Mouse (Mus musculus) right cerebral cortex, postnatal 10 days (tissue): ENCODE data around the gene Car7.
"Not testable (repeated sequence)": the region's sequence is repeated elsewhere in the genome, so short reads cannot be mapped to it uniquely, and the experiment has no call there.

Experiments used
- DNase-seq, 2 experiments: peaks; one replicate each; pipeline ENCODE4 v3.0.0; 2021; ENCODE audit warnings: low spot score in 2 of 2

Car7 gene

DNA sequence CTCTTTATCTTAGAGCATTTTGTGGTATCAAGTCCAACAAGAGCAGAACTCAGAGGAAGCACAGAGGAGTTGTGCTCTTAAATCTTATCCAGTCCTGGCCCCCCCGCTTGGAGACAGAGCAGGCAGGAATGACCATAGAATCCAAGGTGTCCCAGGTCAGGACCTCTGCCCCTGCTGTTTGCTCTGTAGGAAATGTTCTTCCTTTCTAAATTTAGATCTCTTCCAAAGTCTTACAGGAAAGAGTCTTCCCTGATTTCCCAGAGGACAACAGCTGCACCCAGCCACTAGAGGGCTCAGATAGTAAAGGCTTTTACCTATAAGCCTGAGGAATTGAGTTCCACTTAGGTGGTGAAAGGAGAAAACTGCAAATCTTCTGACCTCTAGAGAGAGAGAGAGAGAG lies 35.1 kb downstream of the Car7 start:
- no peak for DNase-seq

DNA sequence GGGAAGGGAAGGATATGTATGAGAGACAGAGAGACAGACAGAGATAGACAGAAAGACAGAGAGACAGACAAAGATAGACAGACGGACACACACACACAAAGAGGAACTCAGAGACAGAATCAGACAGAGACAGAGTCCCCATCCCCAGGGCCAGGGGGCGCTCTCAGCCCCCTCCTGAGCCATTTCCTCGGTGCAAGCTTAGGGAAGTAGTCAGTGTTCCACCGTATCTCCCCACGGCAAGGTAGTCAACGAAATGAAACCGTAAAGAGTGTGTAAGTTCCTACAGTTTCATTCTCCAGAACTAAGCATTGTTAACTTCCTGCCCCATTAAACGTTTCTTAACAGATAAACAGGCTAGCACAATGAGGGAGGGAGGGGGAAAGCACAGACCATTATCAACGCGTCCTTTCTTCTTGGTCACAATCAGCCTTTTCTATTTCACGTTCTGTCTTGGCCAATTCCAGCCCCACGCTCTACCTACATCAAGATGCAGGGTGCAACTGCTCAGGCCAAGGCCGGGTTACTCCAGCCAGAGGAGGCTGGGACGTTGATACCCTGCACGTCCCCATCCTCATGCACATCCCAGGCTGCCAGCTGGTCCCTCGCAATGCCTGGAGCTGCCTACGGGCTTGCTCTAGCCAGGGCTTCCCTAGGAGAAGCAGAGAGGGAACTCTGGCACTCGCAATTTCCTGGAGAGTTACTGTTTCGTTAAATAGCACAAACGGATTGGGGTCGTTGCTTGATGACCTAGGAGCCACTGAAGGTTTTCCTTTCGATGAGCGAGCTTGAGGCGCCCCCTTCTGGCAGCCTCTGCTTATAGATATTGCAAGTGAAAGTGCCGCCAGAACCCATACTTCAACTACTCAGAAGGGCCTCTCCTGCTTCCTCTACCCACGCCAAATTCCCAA lies 36.2 kb downstream of the Car7 start:
- DNase-seq: peak; percentile 75 to 88

DNA sequence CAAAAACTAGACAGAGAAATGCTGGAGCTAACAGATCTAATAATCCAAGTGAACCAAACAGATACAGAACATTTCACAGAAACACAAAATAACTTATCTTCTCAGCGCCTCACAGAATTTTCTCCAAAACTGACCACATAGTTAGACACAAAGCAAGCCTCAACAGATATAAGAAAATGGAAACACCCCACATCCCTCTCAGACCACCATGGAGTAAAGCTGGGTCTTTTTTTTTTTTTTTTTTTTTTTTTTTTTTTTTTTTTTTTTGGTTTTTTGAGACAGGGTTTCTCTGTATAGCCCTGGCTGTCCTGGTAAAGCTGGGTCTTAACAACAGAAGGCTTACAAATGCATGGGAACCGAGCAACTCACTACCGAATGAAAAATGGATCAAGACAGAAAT lies 42.3 kb downstream of the Car7 start:
- no peak for DNase-seq

DNA sequence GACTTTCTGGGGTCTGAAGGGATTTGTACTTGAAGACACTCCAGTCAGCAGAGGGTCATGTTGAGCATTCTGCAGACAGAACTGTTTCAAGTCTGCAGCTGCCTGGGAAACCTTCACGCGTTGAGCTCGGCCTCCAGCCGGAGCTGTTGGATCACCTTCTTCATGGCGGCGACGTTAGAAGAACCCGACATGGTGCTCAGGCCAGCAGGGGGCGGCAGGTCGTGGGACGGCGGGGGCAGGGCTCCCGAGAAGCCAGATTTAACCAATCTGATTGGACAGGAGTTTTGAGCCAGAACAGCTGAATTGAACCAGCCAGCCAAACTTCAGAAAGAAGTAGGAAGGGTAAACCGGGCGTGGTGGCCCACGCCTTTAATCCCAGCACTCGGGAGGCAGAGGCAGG lies 43.1 kb downstream of the Car7 start:
- not testable (repeated sequence) for DNase-seq

DNA sequence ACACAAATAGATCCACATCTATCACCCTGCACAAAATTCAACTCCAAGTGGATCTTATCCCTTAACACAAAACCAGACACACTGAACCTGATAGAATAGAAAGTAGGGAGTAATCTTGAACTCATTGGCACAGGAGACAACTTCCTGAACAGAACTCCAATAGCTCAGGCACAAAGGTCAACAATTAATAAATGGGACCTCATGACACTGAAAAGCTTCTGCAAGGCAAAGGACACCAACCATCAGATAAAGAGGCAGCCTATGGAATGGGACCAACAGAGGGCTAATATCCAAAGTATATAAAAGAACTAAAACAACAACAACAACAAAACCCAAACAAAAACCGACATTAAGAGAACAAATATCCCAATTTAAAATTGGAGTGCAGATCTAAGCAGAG lies 50.0 kb downstream of the Car7 start:
- no peak for DNase-seq

DNA sequence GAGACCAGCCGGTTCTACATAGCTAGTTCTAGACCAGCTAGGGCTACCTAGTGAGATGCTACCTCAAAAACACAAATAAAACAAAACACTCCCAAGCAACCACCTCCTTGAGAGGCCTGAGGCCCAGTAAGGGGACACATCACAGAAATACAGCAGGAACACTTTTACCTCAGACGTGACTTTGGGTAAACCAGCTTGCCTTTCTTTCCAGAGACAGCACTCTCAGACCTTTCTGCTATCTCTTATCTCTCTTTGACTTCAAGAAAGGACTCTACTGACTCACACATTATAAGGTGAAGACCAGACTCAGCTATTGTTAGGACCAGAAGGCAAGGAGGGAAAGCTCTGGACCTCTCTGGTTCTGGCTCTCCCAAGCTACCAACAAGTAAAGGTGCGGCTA lies 55.8 kb downstream of the Car7 start:
- no peak for DNase-seq

DNA sequence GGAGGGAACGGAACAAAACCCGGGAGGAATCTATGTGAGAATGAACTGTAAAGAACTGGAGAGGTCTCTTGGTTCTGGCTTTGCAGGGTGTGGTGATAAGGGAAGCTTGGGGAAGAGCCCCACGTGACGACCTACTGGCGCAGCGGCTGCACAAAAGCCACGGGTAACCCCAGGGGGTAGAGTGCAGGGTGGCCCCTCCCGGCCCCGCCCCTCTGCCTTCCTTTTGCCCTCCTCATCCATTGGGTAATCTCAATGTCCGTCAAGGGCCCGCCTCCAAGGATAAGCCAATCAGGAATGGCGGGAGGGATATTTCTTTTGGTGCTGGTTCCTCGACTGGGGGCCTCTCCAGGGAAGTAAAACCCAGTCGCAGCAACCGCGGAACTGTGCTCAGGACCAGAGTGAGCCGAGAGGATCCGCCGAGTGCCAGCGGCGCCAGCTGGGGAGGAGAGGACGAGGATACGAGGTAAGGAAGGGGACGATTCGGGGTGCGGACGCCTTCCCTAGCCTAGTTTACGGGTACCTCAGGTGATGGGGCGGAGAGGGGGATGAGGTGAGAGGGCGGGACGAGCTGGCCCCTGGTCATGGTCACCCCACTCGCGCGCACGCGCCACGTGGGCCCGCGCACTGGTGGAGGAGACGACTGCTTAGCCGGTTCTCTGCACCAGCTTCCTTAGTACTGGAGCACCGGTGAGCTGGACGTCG lies 56.8 kb downstream of the Car7 start, which contains the start of gene Pdp2:
Gene Pdp2 (plus strand): TSS at position 319 of the 702 bp plus-strand sequence.
- peak; percentile 95 for DNase-seq

DNA sequence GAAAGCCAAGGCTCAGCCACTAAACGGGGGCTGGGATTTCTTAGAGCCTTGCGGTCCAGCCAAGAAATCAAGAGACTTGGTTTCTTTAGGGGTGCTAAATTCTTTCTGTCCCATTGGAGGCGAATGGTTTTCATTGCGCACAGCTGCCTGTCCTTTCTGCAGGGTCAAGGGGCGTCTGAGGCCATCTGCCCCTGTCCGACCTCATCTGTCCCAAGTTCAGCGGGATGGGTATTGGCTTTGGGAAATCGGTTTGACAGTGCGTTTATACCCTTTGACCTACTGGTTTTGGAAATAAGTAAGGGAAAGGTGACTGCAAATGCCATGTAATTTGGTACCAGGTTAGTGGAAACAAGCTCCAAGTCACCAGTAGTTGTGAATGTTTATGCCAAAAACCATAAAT lies 57.4 kb downstream of the Car7 start:
- DNase-seq: no peak

DNA sequence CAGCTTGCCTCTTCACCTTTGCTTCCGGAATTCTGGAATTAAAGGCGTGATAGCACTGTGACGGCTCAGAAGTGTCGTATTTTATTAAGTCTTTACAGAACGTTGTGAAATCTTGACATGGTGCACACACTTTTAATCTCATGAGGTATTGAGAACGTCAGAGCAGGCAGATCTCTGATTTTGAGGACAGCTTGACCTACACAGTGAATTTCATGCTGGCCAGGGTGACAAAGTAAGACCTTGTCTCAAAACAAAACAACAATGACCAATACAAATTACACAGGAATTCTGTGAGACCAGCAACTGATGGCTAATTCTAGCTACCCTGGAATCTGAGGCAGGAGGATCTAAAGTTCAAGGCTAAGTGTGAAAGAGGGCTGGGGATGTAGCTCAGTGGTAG lies 58.1 kb downstream of the Car7 start:
- no peak for DNase-seq

DNA sequence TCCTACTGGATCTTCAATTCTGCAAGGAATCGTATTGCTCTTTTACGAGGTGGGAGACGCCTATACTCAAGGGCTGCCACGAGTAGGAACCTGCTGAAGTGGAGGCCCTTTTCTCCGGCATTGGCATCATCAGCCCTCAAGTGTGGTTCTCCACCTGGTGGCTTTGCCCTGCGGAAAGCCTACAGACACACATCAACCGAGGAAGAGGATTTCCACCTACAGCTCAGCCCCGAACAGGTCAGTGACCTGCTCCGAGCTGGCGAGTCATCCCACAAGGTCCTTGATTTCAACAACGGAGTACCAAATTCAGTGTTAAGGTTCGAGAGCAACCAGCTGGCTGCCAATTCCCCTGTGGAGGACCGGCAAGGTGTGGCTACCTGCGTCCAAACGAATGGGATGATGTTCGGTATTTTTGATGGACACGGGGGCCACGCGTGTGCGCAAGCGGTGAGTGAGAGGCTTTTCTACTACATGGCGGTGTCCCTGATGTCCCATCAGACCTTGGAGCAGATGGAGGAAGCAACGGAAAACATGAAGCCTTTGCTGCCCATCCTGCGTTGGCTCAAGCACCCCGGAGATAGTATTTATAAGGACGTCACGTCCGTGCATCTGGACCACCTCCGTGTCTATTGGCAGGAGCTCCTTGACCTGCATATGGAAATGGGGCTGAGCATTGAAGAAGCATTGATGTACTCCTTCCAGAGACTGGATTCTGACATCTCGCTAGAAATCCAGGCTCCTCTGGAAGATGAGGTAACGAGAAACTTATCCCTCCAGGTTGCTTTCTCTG lies 59.2 kb downstream of the Car7 start:
- DNase-seq: no peak

DNA sequence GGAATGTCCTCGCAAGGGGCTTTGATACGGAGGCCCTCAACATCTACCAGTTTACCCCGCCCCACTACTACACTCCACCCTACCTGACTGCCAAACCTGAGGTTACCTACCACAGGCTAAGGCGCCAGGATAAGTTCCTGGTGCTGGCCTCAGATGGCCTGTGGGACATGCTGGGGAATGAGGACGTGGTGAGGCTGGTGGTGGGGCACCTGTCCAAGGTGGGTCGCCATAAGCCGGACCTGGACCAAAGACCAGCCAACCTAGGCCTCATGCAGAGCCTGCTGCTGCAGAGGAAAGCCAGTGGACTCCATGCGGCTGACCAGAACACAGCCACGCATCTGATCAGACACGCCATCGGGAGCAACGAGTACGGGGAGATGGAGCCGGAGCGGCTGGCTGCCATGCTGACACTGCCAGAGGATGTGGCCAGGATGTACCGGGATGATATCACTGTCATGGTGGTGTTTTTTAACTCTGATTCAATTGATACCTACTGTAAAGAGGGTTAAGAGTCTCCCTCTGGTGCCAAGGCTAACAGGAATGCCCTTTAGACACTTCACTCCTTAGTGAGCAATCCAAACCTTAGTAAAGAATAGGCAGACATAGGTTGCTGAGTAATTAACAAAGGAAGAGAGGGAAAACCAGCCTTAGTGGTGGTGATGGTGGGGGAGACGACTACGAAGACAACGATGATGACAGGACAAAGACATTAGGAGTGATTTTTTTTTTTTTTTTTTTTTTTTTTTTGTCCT lies 60.3 kb downstream of the Car7 start:
- DNase-seq: no peak

DNA sequence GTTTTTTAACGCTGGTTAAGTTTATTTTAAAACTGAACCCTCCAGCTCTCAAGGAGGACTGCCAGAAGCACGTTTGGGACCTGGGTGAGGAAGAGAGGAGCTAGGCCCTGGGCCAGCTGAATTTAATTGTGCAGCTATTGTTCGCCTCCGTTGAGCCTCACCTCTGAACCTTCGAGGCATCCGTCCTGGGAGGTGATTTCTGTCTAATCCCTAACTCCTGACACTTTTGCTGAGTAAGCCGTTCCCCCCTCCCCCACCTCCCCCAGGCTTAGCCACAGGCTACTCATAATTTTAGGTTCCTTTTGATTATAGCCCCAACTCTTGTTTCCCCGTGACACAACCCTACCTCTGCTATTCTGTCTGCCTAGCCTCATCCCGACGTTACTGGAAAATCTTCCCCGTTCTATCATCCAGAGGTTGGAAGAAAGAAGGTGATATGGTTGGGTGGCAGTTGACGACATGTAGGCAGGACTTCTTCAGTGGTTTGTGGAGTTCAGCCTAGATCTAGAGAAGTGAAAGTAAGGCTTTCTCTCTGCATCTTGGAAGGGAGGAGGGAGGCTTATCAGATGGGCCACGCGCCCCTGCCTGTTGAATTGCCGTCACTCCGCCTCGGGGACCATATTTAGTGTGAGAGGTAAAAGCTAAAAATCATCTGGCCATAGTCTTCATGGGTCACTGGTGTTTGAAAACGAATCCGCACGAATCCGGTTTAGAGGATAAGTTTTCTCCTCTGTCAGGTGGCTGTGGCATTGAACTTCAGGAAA lies 61.5 kb downstream of the Car7 start:
- DNase-seq: no peak

DNA sequence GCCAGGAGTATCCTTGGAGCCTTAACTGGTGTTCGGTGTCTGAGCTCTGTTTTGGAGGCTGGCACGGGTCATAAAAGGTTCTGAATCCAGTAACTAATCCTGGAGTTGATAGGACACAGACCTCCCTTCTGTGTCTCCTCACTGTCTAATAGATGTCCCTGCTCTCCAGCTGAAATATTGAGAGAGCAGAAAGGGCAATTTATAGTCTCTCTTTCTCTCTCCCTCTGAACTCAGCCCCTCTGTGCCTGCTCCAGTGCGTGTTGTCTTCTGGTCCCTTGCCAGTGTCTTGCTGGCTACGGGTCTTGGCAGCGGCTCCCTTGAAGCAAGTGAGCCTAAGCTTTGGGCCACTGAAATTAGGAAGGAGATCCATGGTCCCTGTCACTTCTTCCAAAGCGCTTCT lies 63.2 kb downstream of the Car7 start:
- DNase-seq: peak in 1 of 2 experiments; percentile 48

DNA sequence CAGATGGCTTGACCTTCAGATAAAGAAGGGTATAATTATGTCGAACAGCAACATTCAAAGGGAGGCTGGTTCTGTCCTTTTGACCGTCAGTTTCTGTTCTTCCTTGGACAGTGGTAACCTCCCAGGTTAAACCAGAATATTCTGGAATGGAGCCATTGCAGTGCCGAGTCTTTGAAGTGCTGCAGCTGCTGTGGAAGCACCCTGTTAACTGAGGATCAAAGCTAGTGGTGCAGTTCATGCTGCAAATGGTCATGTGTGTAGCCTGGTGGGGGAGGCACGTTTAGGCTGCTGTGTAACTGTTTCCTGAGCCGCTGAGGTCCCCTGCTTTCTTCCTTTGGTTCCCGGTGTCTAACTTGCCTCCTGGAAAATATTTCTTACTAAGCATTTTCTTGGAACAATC lies 64.0 kb downstream of the Car7 start:
- DNase-seq: no peak
